Mouse (Mus musculus) CH12F3 (cell line): ENCODE measurements around the gene Pglyrp2.

ENCODE experiments used
- in situ Hi-C: fragments of 300-500 bp; cut with MboI; formaldehyde crosslinking; loops from 2 replicates; pipeline ENCODE4 v1.14.3; 2020; ENCODE audit warnings: low sequenced_read_pairs

Pglyrp2 gene

DNA sequence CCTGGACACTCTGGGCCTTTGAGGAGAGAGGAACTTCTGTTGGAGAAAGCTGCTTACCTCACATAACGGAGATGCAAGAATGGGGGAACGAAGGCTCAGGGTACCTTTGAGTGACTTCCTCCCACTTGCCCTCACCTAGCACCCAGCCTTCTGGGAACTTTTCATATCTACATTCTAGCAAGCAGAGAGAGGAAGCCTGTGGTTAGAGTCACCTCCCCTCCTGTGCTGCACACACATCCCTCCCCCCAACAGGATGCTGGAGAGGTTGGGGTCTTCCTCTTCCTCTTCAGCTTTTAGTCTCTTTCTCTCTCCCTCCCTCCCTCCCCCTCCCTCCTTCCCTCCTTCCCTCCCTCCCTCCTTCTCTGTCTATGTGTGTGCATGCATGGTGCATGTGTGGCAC, at the start of gene Pglyrp2:
Pglyrp2 (minus strand) TSS at position 134 of the 400 bp plus-strand sequence.
- in situ Hi-C loops = no loop called here

DNA sequence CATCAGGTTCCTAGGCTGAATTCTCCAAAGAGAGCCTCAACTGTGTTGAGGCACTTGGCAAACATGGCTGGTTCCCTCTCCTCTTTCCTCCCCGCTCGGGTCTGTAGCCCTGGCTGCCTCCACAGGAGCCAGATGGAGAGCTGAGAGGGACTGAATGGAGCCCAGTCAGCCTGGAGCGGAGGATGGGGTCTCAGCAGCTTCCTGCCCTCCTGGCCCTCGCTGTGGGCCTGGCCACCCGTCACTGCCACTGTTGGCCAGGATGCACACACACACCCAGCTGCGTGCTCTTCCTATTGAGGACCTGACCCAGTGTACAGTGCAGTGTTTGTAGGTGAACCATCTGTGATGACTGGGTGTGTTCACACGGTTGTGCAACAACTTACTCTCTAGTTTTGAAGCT, 48.2 kb upstream of the Pglyrp2 start:
- in situ Hi-C loops = no loop called here

DNA sequence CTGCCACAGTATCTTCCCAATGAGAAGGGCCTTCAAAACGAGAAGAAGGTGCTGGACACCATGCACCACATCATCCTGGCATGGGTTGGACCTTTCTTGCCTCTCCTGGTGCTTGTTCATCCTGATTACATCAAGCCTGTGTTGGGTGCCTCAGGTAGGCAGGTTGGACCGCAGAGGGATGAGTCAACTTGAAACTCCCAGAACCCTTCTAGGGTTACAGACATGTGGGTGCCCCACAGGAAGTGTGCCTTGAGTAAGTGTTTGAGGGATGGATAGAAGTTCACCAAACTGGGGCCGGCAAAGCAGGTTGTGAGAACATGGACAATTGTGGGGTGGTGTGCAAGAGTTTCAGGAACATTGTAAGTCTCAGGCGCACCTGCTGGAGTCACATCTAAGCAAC, 46.8 kb upstream of the Pglyrp2 start:
- in situ Hi-C loops = no loop called here

DNA sequence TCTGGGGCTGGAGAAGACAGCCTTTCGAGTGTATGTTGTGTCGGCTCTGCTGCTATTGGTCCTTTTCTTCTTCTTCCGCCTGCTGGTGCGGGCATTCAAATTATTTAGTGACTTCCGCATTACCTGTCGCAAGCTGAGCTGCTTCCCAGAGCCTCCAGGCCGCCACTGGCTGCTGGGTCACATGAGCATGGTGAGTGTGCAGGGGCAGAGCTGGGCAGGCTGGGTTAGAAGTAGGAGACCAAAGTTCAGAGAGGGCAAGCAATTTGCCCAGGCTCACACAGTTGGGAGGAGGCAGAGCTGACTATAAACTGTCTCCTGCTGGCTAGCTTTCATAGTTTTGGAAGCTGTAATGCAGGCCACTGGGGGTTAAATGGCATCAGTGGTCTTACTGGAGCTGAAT, 44.5 kb upstream of the Pglyrp2 start:
- in situ Hi-C loops = no loop called here

DNA sequence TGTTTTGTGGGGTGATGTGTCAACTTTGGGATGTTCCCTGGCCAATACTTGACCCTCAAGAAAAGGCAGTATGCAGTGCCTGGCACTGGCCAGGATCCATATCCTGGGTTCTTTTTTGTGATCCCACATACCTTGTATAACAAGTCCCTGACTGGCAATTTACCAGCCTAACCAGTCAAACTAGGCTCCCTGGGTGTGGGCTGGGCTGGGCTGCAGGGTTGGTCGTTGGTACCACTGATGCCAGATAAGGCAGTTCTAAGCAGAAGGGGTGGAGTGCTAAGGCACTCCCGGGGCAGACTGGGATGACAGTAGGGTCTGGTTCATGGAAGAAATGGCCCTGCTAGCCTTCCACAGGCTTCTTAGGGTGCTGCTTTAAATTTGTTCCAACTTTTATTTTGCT, 31.0 kb upstream of the Pglyrp2 start:
- in situ Hi-C loops = no loop called here

GRCm38 (mm10) chr17:32454188-32454587, 30.2 kb upstream of the Pglyrp2 start:
- in situ Hi-C loops = no loop called here

- in situ Hi-C loops = no loop called here
These were observed 28.5 kb upstream of the Pglyrp2 start, which contains the start of gene Cyp4f39 for GRCm38 (mm10) chr17:32452482-32452881. Cyp4f39 (plus strand) TSS chr17:32452723.

DNA sequence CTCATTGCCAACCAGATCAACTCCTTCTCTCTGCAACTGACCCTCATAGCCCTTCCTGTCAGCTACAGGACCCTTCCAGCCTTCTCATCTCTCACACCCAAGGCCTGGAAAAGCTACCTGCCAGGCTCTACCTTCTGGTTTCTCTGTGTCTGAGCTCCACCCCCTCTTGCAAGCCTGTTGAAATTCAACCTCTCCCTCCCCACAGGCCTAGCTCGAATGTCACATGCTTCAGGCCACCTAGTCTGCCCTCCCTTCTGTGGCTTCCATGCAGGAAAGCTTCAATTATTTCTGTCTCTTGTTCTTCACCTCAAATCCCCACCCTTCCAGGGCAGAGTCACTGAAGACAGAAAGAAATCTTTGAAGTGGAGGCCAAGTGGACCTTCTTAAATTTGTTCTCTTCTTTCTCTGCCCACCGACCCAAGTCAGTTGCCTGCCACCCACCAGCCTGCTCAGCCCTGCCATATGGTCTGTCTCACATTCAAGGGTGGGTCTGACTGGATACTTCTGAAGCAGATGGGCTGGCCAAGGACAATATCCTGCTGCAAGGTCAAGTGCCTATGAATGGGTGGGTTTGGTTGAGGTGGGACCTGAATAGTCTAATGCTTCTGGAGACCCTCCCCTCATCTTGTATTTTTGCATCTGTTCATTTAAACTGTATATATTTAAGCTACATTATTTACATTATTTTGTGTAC, 27.0 kb upstream of the Pglyrp2 start:
- in situ Hi-C loops = no loop called here

DNA sequence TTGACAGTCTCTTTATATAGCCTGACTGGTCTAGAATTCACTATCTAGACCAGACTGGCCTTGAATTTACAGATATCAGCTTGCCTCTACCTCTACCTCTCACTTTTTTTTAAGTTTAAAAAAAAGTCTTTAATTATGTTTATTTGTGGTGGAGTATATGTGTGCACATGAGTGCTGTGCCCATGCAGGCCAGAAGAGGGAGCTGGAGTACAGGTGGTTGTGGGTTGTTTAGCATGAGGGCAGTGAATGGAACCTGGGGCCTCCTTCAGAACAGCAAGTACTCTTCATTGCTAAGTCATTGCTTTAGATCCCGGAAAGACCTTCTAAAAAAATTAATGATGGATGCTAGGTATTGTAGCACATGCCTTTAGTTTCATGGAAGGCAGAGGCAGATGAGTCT, 25.1 kb upstream of the Pglyrp2 start:
- in situ Hi-C loops = no loop called here

- in situ Hi-C loops = no loop called here
These were observed 23.2 kb upstream of the Pglyrp2 start for GRCm38 (mm10) chr17:32447195-32447594.

DNA sequence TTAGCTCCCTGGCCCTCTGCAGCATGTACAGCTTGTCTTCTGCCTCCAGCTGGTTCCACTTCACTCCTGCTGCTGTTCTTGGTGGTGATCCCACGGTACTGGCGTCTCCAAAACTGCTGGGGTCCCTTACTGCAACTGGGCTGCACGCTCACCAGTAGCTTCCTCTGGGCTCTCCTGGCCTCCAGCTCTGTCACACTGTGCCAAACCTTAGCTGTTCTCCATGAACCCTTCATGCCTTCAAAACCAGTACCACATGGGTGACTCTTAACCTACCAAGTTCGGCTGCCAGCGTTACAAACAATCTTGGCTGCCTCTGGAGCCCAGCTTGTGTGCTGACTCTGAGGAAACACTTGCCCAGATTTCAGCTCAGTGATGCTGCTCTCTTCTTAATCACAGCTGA, 21.0 kb upstream of the Pglyrp2 start:
- in situ Hi-C loops = no loop called here

DNA sequence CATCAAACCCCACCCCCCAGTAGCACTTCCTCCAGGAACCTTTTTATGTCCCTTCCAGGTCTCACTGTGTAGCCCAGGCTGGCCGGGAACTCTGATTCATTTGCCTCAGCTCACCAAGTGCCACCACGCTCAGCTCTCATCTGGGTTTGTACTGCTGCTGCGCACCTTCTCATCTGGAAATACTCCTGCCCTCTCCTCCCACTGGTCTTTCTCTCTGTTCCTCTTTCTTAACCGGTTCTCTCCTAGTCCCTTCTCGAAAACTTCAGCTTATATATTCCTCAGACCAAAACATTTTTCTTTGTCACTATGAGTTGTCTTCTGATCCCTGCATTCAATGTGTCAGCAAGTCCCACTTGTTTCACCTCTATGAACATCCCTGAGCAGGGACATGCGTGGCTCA, 19.3 kb upstream of the Pglyrp2 start:
- in situ Hi-C loops = no loop called here

- in situ Hi-C loops = no loop called here
These were observed 13.1 kb upstream of the Pglyrp2 start for GRCm38 (mm10) chr17:32437106-32437505.

- in situ Hi-C loops = no loop called here
These were observed 11.2 kb upstream of the Pglyrp2 start for GRCm38 (mm10) chr17:32435151-32435550.

DNA sequence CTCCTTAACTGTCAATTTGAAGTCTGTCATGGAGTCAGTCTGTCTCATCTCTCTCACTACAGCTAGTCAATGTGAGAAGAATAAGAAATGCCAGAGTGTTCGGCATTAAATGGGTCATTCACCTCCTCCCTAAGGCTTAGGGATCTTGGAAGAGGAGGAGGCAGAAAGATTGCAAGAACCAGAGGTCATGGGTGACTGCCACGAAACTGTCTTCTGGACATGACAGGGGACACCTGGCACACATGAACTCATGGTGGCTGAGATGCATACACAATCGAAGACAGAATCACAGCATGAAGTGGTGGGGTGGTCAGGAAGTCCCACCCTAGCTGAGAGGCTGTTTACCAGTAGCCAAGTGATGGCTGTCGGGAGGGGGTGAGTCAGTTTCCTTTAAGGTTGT, 10.4 kb upstream of the Pglyrp2 start:
- in situ Hi-C loops = no loop called here

GRCm38 (mm10) chr17:32431972-32432371, 8.0 kb upstream of the Pglyrp2 start:
- in situ Hi-C loops = no loop called here

- in situ Hi-C loops = loop anchor here (5.0 kb wide), 1 partner anchor 84 kb away; no protein-coding TSS in a partner anchor
These were observed 2.6 kb upstream of the Pglyrp2 start for GRCm38 (mm10) chr17:32426610-32427009.

DNA sequence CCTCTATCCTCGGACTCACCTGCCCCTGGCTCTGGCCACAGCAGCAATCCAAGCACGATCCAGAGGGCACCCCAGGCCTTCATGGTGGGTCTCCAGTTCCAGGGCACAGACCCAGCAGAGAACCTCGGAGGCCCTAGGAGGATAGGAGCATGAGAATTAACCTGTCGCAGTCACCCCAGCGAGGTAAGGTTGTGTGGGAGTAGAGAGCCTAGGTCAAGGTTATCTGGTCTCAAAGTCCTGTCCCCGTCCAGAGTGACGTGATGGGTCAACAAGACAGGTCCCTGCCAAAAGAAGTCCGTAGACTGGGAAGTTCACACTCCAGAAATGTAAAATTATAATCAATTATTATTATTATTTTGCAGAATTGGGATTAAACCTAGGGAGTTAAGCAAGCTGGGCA, 3.2 kb downstream of the Pglyrp2 start:
- in situ Hi-C loops = no loop called here

GRCm38 (mm10) chr17:32419989-32420388, 4.0 kb downstream of the Pglyrp2 start:
- in situ Hi-C loops = no loop called here

DNA sequence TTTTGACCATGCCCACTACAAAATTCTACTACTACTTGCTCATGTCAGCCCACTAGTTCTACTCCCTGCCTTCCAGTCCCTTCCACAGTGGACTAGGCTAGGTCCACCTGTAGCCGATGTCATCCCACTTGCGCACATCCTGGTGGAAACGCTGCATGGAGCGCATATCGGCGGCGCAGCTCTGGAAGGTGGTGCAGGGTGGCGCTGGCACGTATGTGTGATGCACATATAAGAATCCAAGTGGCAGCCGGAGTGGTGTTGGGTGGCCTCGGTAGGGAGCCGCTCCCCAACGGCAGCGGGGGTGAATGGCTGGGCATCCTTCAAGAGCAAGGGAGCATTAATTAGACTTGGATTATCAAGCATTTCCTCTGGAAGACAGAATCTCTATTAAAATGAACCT, 7.2 kb downstream of the Pglyrp2 start:
- in situ Hi-C loops = no loop called here

- in situ Hi-C loops = no loop called here
These were observed 8.4 kb downstream of the Pglyrp2 start for GRCm38 (mm10) chr17:32415417-32416020.

DNA sequence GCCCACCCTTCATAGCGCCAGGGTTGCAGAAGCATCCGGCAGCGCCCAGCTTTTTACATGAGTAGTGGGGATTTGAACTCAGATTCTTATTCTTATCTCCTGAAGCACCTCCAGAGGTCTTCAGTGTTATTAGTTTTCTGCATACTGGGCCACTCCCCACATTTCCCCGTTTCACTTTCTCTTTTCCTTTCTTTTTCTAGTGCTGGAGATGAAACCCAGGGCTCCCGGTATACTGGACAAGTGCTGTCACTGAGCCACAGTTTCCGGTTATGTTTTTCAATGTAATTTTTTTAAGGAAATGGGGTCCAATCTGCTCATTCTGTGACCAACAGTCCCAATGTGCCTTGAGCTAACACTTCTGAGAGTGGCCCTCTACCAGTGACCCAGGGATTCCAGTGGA, 12.1 kb downstream of the Pglyrp2 start:
- in situ Hi-C loops = no loop called here

DNA sequence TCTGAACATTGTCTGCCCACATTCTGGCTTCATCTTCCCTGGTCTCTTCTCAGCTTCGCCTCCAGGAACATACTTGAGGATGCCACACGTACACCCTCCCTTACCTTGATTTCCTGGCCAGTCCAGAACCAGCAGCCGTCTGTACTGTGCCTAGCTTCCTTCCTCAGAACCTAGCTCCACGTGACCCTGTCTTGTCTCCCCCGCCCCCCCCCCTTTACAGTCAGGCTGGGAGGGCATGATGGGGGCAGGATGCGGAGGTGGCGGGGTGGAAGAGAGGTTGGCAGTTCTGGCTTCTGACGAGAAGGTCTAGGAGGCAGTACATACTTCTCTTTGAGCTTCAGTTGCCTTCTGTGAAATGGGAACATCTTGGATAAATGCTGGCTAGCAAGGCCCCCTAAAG, 20.6 kb downstream of the Pglyrp2 start, which contains the start of gene Rasal3:
Rasal3 (minus strand) TSS at position 167 of the 400 bp plus-strand sequence.
- in situ Hi-C loops = no loop called here
